Mouse (Mus musculus): ENCODE measurements around the gene Galm. TPM values are rescaled to one million over a fixed set of nuclear protein-coding genes. Genes with fewer than 3 reads are reported as not detected.

Gene Galm
- polyA plus RNA-seq, 2 experiments = 11.7 to 13.7 TPM

- Histone ChIP-seq H3K27ac (replicated peaks; ENCODE audit: low read depth, low read length) (no peak overlapping the region), H3K9me3 (ENCODE audit: control insufficient read depth, low read length) (no peaks in the 10 kb centered on the region), H3K9ac (ENCODE audit: low read depth, low read length, severe bottlenecking) (no peak overlapping the region; the same call in 1 of the 2 replicates), H3K36me3 (ENCODE audit: control insufficient read depth, insufficient read depth, low read length) (no peaks in the 10 kb centered on the region), H3K4me1 (ENCODE audit: control insufficient read depth, insufficient read depth, low read length) (peaks cover 5% of the 10 kb centered on the region), H3K4me2 (replicated peaks; ENCODE audit: low read depth, low read length, severe bottlenecking) (peak overlapping the region; percentile 83; the same call in 1 of the 2 replicates), H3K4me3 (replicated peaks; ENCODE audit: low read length) (no peak overlapping the region), H3K27me3 (ENCODE audit: control insufficient read depth, insufficient read depth, low read length) (no peaks in the 10 kb centered on the region)
- ATAC-seq (ENCODE audit: low FRiP score, low read depth) = no peak
- no peak for DNase-seq (ENCODE audit: low spot score)
- WGBS = 82% methylated on average over 13 of the region's 13 CpGs
- TF ChIP-seq POLR2A (IDR thresholded peaks at IDR 0.05; ENCODE audit: borderline replicate concordance, extremely low read depth, insufficient read depth, insufficient read length) = no peak
Observed at GRCm38 (mm10) chr17:80128476-80128990, 1.3 kb downstream of the Galm start.

GRCm38 (mm10) chr17:80129387-80129786 lies 2.1 kb downstream of the Galm start:
- Histone ChIP-seq H3K27ac (replicated peaks; ENCODE audit: low read depth, low read length) (no peak overlapping the region), H3K4me1 (ENCODE audit: control insufficient read depth, insufficient read depth, low read length) (peaks cover 5% of the 10 kb centered on the region), H3K27me3 (ENCODE audit: control insufficient read depth, insufficient read depth, low read length) (no peaks in the 10 kb centered on the region), H3K4me2 (replicated peaks; ENCODE audit: low read depth, low read length, severe bottlenecking) (no peak overlapping the region), H3K4me3 (replicated peaks; ENCODE audit: low read length) (no peak overlapping the region), H3K9ac (ENCODE audit: low read depth, low read length, severe bottlenecking) (no peak overlapping the region), H3K36me3 (ENCODE audit: control insufficient read depth, insufficient read depth, low read length) (no peaks in the 10 kb centered on the region), H3K9me3 (ENCODE audit: control insufficient read depth, low read length) (no peaks in the 10 kb centered on the region)
- no peak for TF ChIP-seq POLR2A (IDR thresholded peaks at IDR 0.05; ENCODE audit: borderline replicate concordance, extremely low read depth, insufficient read depth, insufficient read length)
- ATAC-seq (ENCODE audit: low FRiP score, low read depth) (no peak), DNase-seq (ENCODE audit: low spot score) (no peak)
- WGBS = 83% methylated on average over 4 of the region's 4 CpGs

DNA sequence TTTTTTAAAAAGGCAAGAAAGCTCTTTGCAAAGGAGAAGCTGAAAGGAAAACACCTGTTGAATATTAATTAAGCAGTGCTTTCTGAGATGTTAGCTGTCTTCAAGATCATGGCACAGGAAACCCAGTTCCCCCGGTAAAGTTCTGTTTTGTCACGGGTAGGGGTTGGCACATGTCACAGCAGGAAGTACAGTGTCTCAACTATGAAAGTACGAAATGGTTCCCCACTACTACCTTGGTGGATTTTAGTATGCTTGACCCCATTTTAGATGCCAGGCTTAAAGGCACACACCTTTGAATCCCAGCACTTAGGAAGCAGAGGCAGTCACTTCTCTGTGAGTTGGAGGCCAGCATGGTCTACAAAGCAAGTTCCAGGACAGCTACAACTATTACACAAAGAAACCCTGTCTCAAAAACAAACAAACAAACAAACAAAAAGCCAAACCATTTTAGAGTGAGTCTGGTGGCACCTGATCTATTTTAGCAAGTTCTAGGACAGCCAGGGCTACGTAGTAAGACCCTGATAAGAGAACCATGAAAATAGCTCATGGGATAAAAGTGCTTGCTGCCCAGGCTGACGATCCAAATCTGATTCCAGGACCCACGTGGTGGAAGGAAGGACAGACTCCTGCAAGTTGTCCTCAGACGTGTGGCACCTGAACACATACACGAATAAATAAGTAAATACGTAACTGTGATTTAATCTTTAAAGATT lies 3.6 kb downstream of the Galm start:
- 75% methylated on average over 9 of the region's 9 CpGs for WGBS
- H3K4me2 ChIP-seq (replicated peaks; ENCODE audit: low read depth, low read length, severe bottlenecking) = no peak overlapping the region
- no peak for TF ChIP-seq POLR2A (IDR thresholded peaks at IDR 0.05; ENCODE audit: borderline replicate concordance, extremely low read depth, insufficient read depth, insufficient read length)

DNA sequence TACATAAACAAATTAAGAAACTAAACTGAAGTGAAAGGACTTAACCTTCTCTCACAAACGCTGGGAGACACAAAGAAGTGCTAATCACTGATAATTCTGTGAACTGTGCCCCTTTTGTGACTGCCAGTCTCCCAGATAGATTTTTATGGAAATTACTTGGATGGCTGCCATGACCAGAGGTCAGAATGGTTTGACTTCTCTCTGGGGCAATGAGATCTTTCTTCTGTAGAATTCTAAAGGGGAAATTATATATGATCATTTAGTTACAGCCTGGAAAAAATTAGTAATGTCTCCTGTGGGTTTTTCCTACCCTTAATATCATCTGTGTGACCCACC lies 4.1 kb downstream of the Galm start:
- Histone ChIP-seq H3K27me3 (ENCODE audit: control insufficient read depth, insufficient read depth, low read length) (no peaks in the 10 kb centered on the region), H3K4me2 (replicated peaks; ENCODE audit: low read depth, low read length, severe bottlenecking) (no peak overlapping the region), H3K9me3 (ENCODE audit: control insufficient read depth, low read length) (no peaks in the 10 kb centered on the region), H3K9ac (ENCODE audit: low read depth, low read length, severe bottlenecking) (no peak overlapping the region), H3K4me3 (replicated peaks; ENCODE audit: low read length) (no peak overlapping the region), H3K4me1 (ENCODE audit: control insufficient read depth, insufficient read depth, low read length) (peaks cover 5% of the 10 kb centered on the region), H3K36me3 (ENCODE audit: control insufficient read depth, insufficient read depth, low read length) (no peaks in the 10 kb centered on the region), H3K27ac (replicated peaks; ENCODE audit: low read depth, low read length) (no peak overlapping the region)
- TF ChIP-seq POLR2A (IDR thresholded peaks at IDR 0.05; ENCODE audit: borderline replicate concordance, extremely low read depth, insufficient read depth, insufficient read length) = no peak
- DNase-seq (ENCODE audit: low spot score) = no peak
- 48% methylated on average over 1 of the region's 1 CpGs for WGBS
- ATAC-seq (ENCODE audit: low FRiP score, low read depth) = no peak

More for the DNA sequence above, 3.6 kb downstream of the Galm start:
- Histone ChIP-seq H3K9me3 (ENCODE audit: control insufficient read depth, low read length) (no peaks in the 10 kb centered on the region), H3K9ac (ENCODE audit: low read depth, low read length, severe bottlenecking) (no peak overlapping the region), H3K27ac (replicated peaks; ENCODE audit: low read depth, low read length) (no peak overlapping the region), H3K4me3 (replicated peaks; ENCODE audit: low read length) (no peak overlapping the region), H3K27me3 (ENCODE audit: control insufficient read depth, insufficient read depth, low read length) (no peaks in the 10 kb centered on the region), H3K4me1 (ENCODE audit: control insufficient read depth, insufficient read depth, low read length) (peaks cover 5% of the 10 kb centered on the region), H3K36me3 (ENCODE audit: control insufficient read depth, insufficient read depth, low read length) (no peaks in the 10 kb centered on the region)
- DNase-seq (ENCODE audit: low spot score) = no peak
- ATAC-seq (ENCODE audit: low FRiP score, low read depth) = no peak

DNA sequence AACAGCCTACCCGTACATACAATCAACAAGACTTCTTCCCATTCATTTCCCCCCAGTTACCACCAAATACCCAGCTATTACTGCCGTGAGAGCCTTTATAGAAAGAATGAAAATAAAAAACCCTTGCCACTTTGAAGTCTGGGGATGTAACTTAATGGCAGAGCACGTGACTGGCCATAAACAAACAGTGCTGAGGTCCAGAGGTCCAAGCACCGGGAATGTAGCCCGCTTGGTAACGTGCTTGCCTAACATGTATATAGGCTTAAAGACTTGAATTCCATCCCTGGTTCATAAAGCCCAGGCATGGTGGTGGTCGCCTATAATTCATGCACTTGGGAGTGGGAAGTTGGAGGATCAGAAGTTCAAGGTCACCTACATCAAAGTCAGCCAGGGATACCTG lies 4.6 kb downstream of the Galm start:
- Histone ChIP-seq H3K36me3 (ENCODE audit: control insufficient read depth, insufficient read depth, low read length) (no peaks in the 10 kb centered on the region), H3K27ac (replicated peaks; ENCODE audit: low read depth, low read length) (no peak overlapping the region), H3K4me1 (ENCODE audit: control insufficient read depth, insufficient read depth, low read length) (peaks cover 5% of the 10 kb centered on the region), H3K4me2 (replicated peaks; ENCODE audit: low read depth, low read length, severe bottlenecking) (no peak overlapping the region), H3K9me3 (ENCODE audit: control insufficient read depth, low read length) (no peaks in the 10 kb centered on the region), H3K9ac (ENCODE audit: low read depth, low read length, severe bottlenecking) (no peak overlapping the region), H3K4me3 (replicated peaks; ENCODE audit: low read length) (no peak overlapping the region), H3K27me3 (ENCODE audit: control insufficient read depth, insufficient read depth, low read length) (no peaks in the 10 kb centered on the region)
- no peak for DNase-seq (ENCODE audit: low spot score)
- no peak for ATAC-seq (ENCODE audit: low FRiP score, low read depth)
- 50% methylated on average over 7 of the region's 7 CpGs for WGBS
- TF ChIP-seq POLR2A (IDR thresholded peaks at IDR 0.05; ENCODE audit: borderline replicate concordance, extremely low read depth, insufficient read depth, insufficient read length) = no peak

Data from limb, embryonic 14.5 days (tissue).